Mouse (Mus musculus): ENCODE data around the gene Ces1h.
"Not testable (repeated sequence)": the region's sequence is repeated elsewhere in the genome, so short reads cannot be mapped to it uniquely, and the experiment has no call there.

DNA sequence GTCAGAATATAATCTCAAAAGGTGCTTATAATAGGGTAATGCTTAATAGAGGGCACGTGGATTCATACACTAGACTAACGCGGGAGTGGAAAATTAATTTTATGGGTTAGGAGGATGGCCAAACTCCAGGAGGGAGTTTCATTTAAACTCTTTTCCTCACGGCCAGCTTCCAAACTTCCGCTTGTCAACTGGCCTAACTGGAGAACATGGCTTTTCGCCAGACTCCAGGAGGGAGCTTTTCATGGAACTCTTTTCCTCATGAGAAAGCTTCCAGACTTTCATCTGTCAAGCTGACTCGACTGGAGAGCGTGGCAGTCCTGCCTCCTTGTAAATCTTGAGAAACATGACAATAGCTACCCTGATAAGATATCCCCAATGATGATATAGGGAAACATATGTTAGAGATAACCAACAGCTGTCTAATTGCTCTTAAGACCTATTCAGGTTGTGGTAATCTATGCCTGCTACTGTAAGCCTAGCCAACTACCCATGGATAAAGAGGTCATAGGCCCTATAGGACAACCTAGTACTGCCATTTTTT lies 14.6 kb upstream of the Ces1h start:
- TF ChIP-seq CTCF (IDR thresholded peaks at IDR 0.05); POLR2A (IDR thresholded peaks at IDR 0.05; ENCODE audit: insufficient read depth, low read depth, low read length): not testable (repeated sequence)
